Mouse (Mus musculus) adrenal gland, adult 18-20 months (tissue): ENCODE data around the gene Toporsl. TPM values are rescaled to one million over a fixed set of nuclear protein-coding genes. Genes with fewer than 3 reads are reported as not detected.

ENCODE experiments used
- DNase-seq, 2 experiments: peaks; one replicate each; pipeline ENCODE4 v3.0.0; 2021 to 2022; ENCODE audit warnings: low spot score in 2 of 2
- long read RNA-seq, 2 experiments: library from polyadenylated mRNA; stranded (forward); transcript quantifications; one replicate each; pipeline ENCODE4 v2.0.0; 2021
- total RNA-seq, 2 experiments: library from RNA; stranded (reverse); gene quantifications; 1 replicate in 1 of 2; 2 replicates in 1 of 2; pipeline ENCODE4 v1.2.3; 2021

Gene Toporsl
- total RNA-seq = not detected
- long read RNA-seq, experiment 1 = 0 reads
- long read RNA-seq, experiment 2 = 0 reads

- no peak for DNase-seq
Observed at GRCm38 (mm10) chr4:52595927-52596326, at the start of gene Toporsl. Toporsl (plus strand) TSS chr4:52596274.

- DNase-seq = no peak
Observed at GRCm38 (mm10) chr4:52557672-52558071, 38.4 kb upstream of the Toporsl start.

- DNase-seq = no peak
Observed at GRCm38 (mm10) chr4:52558080-52558479, 38.0 kb upstream of the Toporsl start.

GRCm38 (mm10) chr4:52563859-52564258 lies 32.2 kb upstream of the Toporsl start:
- no peak for DNase-seq

DNA sequence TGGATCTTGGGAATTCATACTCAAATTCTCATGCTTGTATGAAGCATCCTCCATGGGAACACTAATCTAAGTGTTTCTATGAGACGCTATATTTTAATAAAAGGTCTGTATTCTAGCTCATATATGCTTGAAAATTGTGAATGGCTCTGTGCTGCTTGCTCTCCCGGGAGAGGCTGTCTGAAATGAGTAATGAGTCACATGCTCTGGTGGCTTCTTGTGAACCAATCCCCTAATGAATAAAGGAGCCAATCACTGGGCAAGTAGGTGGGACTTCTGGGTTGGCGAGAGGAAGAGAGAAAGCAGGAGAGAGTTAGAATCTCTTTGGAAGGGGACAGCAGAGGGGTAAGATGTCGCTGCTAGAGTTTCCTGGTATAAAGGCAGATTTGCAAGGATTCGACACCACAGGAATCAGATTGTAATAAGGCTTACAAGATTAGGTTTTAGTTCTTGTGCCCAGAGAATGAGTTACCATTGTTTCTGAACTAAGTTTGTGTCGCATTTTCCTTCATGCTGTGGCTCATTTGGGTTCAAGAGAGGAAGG lies 9.8 kb upstream of the Toporsl start:
- DNase-seq = no peak

DNA sequence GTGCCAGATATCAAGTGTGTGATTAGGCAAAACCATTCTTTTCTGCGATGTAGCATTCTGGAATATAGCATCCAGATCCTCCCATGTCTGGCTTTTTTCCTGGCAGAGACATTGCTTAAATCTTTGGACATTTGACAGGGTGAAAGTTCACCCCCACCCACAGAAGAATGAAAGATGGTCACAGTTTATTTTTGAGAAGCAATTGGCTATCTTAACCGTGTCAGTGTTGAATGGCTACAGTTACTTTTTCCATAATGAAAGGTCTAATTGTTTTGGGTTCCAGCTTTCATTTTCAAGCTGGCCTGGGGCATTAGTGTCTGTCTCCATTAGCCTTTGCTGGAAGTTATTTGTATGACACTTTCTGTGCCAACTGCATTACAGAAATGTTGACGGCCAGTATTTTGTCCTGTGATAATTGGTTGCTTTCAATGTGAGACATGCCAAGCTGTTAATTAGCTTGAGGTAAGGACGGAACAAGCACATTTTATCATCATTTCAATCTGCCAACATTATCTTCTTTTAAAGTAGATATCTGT lies 2.2 kb upstream of the Toporsl start:
- no peak for DNase-seq

- DNase-seq = no peak
Observed at GRCm38 (mm10) chr4:52594632-52595031, 1.4 kb upstream of the Toporsl start.

DNA sequence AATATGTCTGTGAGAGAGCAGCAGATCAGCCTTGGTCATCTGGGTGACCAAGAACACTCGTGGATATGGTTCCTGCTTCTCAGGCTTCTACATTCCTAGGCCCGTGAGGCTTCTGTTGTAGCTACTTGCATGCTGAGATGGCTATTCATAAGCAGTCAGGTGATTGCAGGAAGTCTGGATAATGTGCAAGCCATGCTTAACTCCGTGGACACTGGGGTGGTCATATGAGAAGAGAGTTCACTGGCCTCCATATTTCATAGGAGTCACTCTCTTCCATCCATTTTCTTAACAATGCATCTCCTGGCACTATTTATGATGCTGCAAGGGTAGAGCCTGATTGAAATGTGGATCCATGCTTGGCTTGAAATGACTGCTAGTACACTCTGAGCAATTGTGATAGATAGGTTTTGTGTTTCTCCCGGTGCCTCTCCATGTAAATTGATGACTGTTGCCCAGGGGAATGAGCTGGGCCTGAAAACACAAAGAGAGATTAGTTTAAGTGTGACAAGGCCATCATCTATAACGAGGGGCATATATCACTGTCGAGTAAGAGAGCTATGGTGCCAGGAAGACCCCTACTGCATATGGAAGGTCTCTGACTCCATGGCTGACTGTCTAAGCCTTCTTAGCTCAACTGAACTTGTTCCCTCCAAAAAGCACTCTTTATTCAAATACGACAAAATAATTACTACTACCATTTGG lies 2.3 kb downstream of the Toporsl start:
- no peak for DNase-seq

DNA sequence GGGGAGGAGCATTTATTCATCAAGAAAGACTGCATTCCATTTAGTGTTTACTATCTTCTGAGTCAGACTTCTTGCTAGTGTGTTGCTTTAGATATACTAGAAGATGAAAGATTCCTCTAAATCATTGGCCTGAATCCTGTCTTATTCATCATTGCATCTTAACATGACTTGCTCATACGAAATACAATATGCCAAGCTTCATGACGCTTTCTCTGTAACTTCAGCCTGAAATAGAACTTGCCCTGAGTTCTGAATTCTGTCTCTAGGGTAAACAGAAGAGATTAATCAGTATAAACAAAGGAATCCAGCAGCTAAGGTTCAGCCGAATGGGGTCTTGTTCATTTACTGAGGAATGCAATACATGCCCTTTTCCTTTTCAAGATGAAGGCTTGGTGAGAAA lies 10.8 kb downstream of the Toporsl start:
- no peak for DNase-seq

DNA sequence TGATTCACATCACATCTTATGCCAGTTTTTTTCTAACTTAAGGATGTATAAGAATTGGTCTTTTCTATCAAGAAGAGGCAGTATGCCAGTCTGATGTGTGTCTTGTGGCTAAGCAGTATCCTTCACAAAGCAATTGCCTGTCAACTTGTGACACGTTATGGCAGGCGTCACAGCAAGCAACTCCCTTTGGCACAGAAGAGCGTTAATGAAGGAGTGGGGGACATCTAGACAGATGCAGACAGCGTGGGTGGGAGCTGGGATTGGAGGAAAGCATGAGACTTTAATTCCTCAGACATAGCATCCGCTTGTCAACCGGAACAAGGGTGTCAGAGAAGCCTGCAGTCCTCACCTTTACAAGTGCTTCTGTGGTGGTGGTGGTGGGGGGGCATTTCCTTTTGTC lies 38.9 kb downstream of the Toporsl start:
- no peak for DNase-seq

GRCm38 (mm10) chr4:52647791-52648190 lies 51.7 kb downstream of the Toporsl start:
- DNase-seq = no peak

DNA sequence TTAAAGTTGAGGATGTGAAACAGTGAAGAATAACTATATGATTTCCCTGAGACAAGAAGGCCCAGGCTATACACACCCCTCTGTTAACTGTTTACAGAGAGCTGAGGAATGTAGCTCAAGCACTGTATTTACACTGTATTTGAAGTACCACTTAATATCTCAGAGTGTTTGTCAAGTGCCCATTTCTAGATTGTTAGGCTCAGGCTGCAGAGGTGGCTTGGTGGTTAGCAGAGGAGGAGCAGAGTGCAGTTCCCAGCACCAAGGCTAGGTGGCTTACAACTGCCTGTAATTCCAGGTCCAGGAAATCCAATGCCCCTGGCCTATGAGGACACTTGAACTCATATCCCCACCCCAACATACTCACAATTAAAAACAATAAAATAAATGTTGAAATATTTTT lies 63.6 kb downstream of the Toporsl start:
- DNase-seq = no peak

DNA sequence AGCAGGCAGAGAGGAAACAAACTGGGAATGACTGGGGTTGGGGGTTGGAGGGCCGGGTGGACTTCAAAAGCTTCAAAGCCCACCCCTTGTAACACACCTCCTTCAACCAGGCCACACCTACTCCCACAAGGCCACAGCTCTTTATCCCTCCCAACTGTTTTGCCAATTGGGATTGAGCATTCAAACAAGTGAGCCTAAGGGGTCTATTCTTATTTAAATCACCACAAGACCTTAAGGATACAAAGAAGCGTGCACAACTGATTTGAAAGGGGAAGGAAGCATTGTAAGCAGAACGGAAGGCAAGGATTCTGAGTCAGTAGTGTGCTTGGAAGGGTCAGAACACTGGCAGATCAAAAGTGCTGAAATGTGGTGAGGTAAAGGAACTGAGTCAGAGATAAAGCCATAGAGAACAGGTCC lies 64.6 kb downstream of the Toporsl start:
- no peak for DNase-seq

GRCm38 (mm10) chr4:52661311-52661710 lies 65.2 kb downstream of the Toporsl start:
- DNase-seq = no peak

Other genes with a start within 250 kb of the Toporsl start
- 1 to 10 TPM; 5.6 to 7.6 TPM for gene Smc2, start 157.0 kb upstream of the Toporsl start, total RNA-seq
- gene Vma21-ps, start 99.0 kb upstream of the Toporsl start, total RNA-seq = not detected
- gene Olfr275, start 218.3 kb downstream of the Toporsl start, total RNA-seq = not detected